Mouse (Mus musculus): Measurements from ENCODE around the gene Cyp11a1. TPM values are rescaled to one million over a fixed set of nuclear protein-coding genes. Genes with fewer than 3 reads are reported as not detected.

Gene Cyp11a1
- total RNA-seq, 1 experiment, result 3.0 TPM

DNA sequence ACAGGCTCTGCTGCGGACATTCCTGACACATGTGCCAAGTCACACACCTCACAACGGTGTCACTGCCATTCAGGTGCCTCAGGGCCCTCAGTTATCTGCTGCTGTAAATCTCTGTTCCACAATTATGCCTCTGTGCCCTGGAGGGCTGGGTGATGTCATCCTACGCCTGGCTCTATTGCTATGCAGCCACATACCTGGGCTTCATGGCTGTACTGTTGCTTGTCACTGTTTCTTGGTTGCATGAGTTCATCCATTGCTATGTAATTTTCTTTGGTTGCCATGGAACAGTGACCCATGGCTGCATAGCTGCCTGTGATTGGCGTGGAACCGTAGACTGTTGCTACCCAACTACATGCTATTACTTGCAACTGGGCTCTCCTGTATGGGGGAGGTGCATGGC, 49.5 kb downstream of the Cyp11a1 start:
- no peak for DNase-seq (ENCODE audit: low read depth, low spot score)
- Histone ChIP-seq H3K4me1 (ENCODE audit: control insufficient read depth in 2 of 2, insufficient read depth in 2 of 2, low read length in 2 of 2, poor library complexity in 1 of 2) (peaks cover 0 to 14% of the 10 kb centered on the region in 2 experiments; a peak in 3 of 4 replicates), H3K27ac (ENCODE audit: insufficient read depth, low read depth, low read length, poor library complexity, severe bottlenecking) (no peak overlapping the region), H3K4me3 (ENCODE audit: insufficient read depth in 1 of 2, low read depth in 1 of 2, low read length in 2 of 2, poor library complexity in 1 of 2, severe bottlenecking in 1 of 2) (no peak overlapping the region), H3K9me3 (ENCODE audit: control insufficient read depth, insufficient read depth, low read depth, low read length) (no peaks in the 10 kb centered on the region), H3K36me3 (ENCODE audit: control insufficient read depth, insufficient read depth, low read length, poor library complexity, severe bottlenecking) (no peaks in the 10 kb centered on the region), H3K9ac (ENCODE audit: insufficient read depth, low read depth, low read length, poor library complexity, severe bottlenecking) (no peak overlapping the region)
- TF ChIP-seq ZC3H11A (IDR thresholded peaks at IDR 0.05; ENCODE audit: borderline replicate concordance, low read depth, low read length) (no peak), HCFC1 (IDR thresholded peaks at IDR 0.05; ENCODE audit: borderline replicate concordance, insufficient read depth, low read length) (no peak), ZNF384 (IDR thresholded peaks at IDR 0.05; ENCODE audit: low read depth, low read length) (no peak), CHD2 (IDR thresholded peaks at IDR 0.05; ENCODE audit: low read depth, low read length) (no peak), MAFK (IDR thresholded peaks at IDR 0.05; ENCODE audit: insufficient read depth, low read depth, low read length) (no peak)
- in situ Hi-C loops (cut with MboI; ENCODE audit: low sequenced_read_pairs in 2 of 2, unreplicated experiment in 2 of 2), result no loop called here

DNA sequence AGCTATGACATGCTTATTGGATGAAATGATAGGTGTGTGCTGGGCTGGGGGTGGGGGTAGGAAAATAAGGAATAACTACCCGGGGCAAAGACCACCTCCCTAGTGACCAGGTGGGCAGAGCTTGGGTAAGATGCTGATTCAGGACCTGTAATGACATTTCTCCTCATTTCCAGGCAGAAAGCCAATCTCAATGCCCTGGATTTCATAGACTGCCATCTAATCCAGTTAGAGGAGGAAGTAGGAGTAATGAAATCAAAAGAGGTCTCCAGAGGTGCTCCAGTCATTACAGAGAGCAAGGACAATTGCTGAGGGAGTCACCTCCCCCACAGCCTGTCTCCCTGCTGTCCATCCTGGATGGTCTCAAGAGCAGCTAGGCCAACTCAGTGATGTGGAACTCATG, 53.7 kb downstream of the Cyp11a1 start:
- Histone ChIP-seq H3K36me3 (ENCODE audit: control insufficient read depth, insufficient read depth, low read length, poor library complexity, severe bottlenecking) (no peaks in the 10 kb centered on the region), H3K4me3 (ENCODE audit: insufficient read depth in 1 of 2, low read depth in 1 of 2, low read length in 2 of 2, poor library complexity in 1 of 2, severe bottlenecking in 1 of 2) (no peak overlapping the region), H3K9me3 (ENCODE audit: control insufficient read depth, insufficient read depth, low read depth, low read length) (no peaks in the 10 kb centered on the region), H3K27ac (ENCODE audit: insufficient read depth, low read depth, low read length, poor library complexity, severe bottlenecking) (no peak overlapping the region), H3K9ac (ENCODE audit: insufficient read depth, low read depth, low read length, poor library complexity, severe bottlenecking) (no peak overlapping the region), H3K4me1 (ENCODE audit: control insufficient read depth in 2 of 2, insufficient read depth in 2 of 2, low read length in 2 of 2, poor library complexity in 1 of 2) (peaks cover 0 to 5% of the 10 kb centered on the region in 2 experiments; a peak in 1 of 4 replicates)
- DNase-seq (ENCODE audit: low read depth, low spot score), result no peak
- no peak for TF ChIP-seq ZC3H11A (IDR thresholded peaks at IDR 0.05; ENCODE audit: borderline replicate concordance, low read depth, low read length)
- no peak for TF ChIP-seq HCFC1 (IDR thresholded peaks at IDR 0.05; ENCODE audit: borderline replicate concordance, insufficient read depth, low read length)
- TF ChIP-seq CHD2 (IDR thresholded peaks at IDR 0.05; ENCODE audit: low read depth, low read length), result no peak
- TF ChIP-seq ZNF384 (IDR thresholded peaks at IDR 0.05; ENCODE audit: low read depth, low read length), result no peak
- no peak for TF ChIP-seq MAFK (IDR thresholded peaks at IDR 0.05; ENCODE audit: insufficient read depth, low read depth, low read length)
- in situ Hi-C loops (cut with MboI; ENCODE audit: low sequenced_read_pairs in 2 of 2, unreplicated experiment in 2 of 2), result no loop called here

DNA sequence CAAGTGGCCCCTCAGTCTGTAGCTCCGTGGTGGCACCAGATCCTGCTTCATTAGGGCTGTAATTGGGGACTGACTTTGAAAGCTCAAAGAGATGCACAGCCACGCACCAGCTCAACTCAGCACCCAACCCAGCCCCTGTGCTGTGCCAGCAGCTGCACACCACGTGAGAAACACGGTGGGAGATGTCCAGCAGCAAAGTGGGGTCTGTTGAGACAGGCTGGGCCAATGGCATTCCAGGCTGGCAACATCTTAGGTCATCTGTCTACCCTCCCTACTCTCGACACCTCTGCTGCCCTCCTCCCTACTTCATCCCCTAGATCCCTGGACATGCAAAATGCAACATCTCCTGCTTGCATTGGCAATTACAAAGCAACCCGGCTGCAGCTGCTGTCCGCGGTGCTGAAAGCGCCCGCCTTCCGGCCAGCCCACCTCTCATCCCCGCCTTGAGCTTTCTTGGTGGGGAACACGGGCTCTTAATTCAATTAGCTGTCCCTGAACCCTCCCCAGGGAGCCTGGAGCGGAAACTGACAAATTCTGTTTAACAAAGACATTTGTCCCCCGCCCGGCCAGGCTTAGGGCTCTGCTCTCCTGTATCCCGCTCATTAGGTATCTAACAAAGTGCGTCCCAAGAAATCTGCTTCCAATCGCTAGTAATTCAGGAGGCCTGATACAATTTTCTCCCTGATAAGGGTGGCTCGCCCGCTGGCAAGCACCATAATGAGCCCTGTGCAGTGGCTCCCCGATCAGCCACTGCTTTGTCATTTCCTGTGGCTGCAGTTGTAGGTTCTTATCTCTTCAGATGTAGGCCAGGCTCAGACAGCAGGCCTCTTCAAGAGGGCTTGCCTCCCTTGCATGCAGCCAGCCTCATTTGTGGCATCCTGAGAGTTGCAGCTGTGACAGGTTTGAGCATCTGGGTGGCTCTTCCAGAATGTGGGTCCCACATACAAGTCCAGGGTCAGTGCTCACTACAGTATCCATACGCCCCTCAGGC, 54.8 kb downstream of the Cyp11a1 start:
- DNase-seq (ENCODE audit: low read depth, low spot score), result no peak
- Histone ChIP-seq H3K4me1 (ENCODE audit: control insufficient read depth in 2 of 2, insufficient read depth in 2 of 2, low read length in 2 of 2, poor library complexity in 1 of 2) (peaks cover 0 to 5% of the 10 kb centered on the region in 2 experiments; a peak in 1 of 4 replicates), H3K4me3 (ENCODE audit: insufficient read depth in 1 of 2, low read depth in 1 of 2, low read length in 2 of 2, poor library complexity in 1 of 2, severe bottlenecking in 1 of 2) (no peak overlapping the region), H3K36me3 (ENCODE audit: control insufficient read depth, insufficient read depth, low read length, poor library complexity, severe bottlenecking) (no peaks in the 10 kb centered on the region), H3K27ac (ENCODE audit: insufficient read depth, low read depth, low read length, poor library complexity, severe bottlenecking) (no peak overlapping the region), H3K9ac (ENCODE audit: insufficient read depth, low read depth, low read length, poor library complexity, severe bottlenecking) (no peak overlapping the region), H3K9me3 (ENCODE audit: control insufficient read depth, insufficient read depth, low read depth, low read length) (no peaks in the 10 kb centered on the region)
- in situ Hi-C loops (cut with MboI; ENCODE audit: low sequenced_read_pairs in 2 of 2, unreplicated experiment in 2 of 2), result no loop called here
- no peak for TF ChIP-seq HCFC1 (IDR thresholded peaks at IDR 0.05; ENCODE audit: borderline replicate concordance, insufficient read depth, low read length)
- no peak for TF ChIP-seq ZC3H11A (IDR thresholded peaks at IDR 0.05; ENCODE audit: borderline replicate concordance, low read depth, low read length)
- TF ChIP-seq CHD2 (IDR thresholded peaks at IDR 0.05; ENCODE audit: low read depth, low read length), result no peak
- no peak for TF ChIP-seq MAFK (IDR thresholded peaks at IDR 0.05; ENCODE audit: insufficient read depth, low read depth, low read length)
- no peak for TF ChIP-seq ZNF384 (IDR thresholded peaks at IDR 0.05; ENCODE audit: low read depth, low read length)

DNA sequence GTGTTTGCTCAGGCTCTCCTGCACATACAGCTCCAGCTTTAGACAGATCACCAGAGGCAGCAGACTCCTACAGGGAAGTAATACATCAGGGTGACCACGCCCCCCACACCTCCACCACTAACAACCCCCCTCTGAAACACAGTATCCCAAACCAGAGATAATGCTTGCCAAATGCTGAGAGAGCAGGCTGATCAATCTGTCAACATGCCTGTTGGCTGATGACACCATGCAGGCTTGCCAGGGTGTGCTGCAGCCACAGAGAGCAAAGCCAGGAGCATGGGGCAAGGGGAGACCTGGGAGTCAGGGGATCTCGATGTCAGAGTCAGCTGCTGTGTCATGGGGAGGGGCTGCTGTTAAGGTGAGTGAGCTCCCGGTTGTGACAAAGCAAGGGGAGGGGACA, 57.3 kb downstream of the Cyp11a1 start, which contains the start of gene Stra6:
Stra6 (plus strand) TSS at position 258 of the 400 bp plus-strand sequence.
- DNase-seq (ENCODE audit: low read depth, low spot score), result no peak
- H3K27ac ChIP-seq (ENCODE audit: insufficient read depth, low read depth, low read length, poor library complexity, severe bottlenecking), result no peak within 1 kb of the TSS
- H3K9me3 ChIP-seq (ENCODE audit: control insufficient read depth, insufficient read depth, low read depth, low read length), result no peaks in the 10 kb centered on the region
- peaks cover 0 to 5% of the 10 kb centered on the region in 2 experiments; a peak in 1 of 4 replicates for H3K4me1 ChIP-seq (ENCODE audit: control insufficient read depth in 2 of 2, insufficient read depth in 2 of 2, low read length in 2 of 2, poor library complexity in 1 of 2)
- no peak within 1 kb of the TSS for H3K9ac ChIP-seq (ENCODE audit: insufficient read depth, low read depth, low read length, poor library complexity, severe bottlenecking)
- H3K36me3 ChIP-seq (ENCODE audit: control insufficient read depth, insufficient read depth, low read length, poor library complexity, severe bottlenecking), result no peaks in the 10 kb centered on the region
- H3K4me3 ChIP-seq (ENCODE audit: insufficient read depth in 1 of 2, low read depth in 1 of 2, low read length in 2 of 2, poor library complexity in 1 of 2, severe bottlenecking in 1 of 2), result no peak within 1 kb of the TSS
- in situ Hi-C loops (cut with MboI; ENCODE audit: low sequenced_read_pairs in 2 of 2, unreplicated experiment in 2 of 2), result no loop called here
- no peak for TF ChIP-seq CHD2 (IDR thresholded peaks at IDR 0.05; ENCODE audit: low read depth, low read length)

All from ES-E14 (cell line).